Comparison of ENCODE assay signal across 8 mouse cellular contexts in the genomic region with DNA sequence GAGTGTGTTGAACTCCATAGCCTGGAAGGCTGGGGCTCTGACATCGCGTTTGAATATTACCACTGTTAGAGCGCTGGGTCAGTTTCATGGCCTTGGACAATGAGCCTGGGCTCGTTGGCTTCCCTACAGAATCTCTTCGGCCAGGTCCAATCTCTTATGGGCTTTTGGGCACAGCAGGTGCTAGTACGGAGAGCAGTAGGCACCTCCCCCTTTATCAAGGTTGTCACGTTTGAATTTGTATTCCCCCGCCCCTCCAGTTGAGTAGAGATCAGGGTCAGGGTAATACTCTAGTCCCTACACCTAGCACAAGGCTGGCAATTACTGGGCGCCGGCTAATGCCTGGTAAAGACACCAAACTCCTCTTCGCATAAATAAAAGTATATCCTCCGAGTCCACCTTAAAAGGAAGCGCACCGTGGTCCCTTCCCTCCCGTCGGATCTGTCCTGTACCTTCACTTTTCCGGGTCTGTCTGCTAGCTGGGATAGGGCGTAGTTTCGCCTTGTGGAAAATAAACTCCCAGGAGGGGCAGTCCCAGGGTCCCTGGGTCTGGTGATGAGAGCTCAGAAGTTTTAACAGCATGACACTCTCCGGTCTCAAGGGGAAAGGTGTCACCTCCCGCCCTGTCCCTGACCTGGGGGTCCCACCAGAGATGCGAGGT. TPM values are rescaled to one million over a fixed set of nuclear protein-coding genes. Genes with fewer than 3 reads are reported as not detected.
DNase-seq lines count a peak whose midpoint lies in the region; ATAC-seq and TF ChIP-seq lines count a peak whose summit lies in the region.

No protein-coding gene starts in this region.

- H3K27ac ChIP-seq in gastrocnemius, adult 2 months: peak overlapping the region; percentile 82
- no peak overlapping the region for H3K27ac ChIP-seq in forebrain, embryonic 11.5 days (ENCODE audit: low read depth, low read length)
- H3K27ac ChIP-seq in liver, embryonic 11.5 days (ENCODE audit: low read depth, low read length): peak overlapping the region; percentile 69; the same call in 1 of the 2 replicates
- H3K27ac ChIP-seq in stomach, embryonic 14.5 days (ENCODE audit: low read length): no peak overlapping the region

- peaks cover 42% of the 10 kb centered on the region for H3K27me3 ChIP-seq in E14TG2a.4 (ENCODE audit: insufficient read depth, low read length)
- peaks cover 30% of the 10 kb centered on the region for H3K27me3 ChIP-seq in forebrain, embryonic 11.5 days (ENCODE audit: control insufficient read depth, insufficient read depth, low read length)
- peaks cover 21% of the 10 kb centered on the region for H3K27me3 ChIP-seq in liver, embryonic 11.5 days (replicated peaks; ENCODE audit: control insufficient read depth, insufficient read depth, low read length)
- H3K27me3 ChIP-seq in stomach, embryonic 14.5 days (ENCODE audit: control insufficient read depth, insufficient read depth, low read length): peaks cover 11% of the 10 kb centered on the region

- DNase-seq in gastrocnemius, adult 2 months: no peak
- DNase-seq in gastrocnemius, postnatal 36 days: no peak
- DNase-seq in forebrain, embryonic 11.5 days (ENCODE audit: low spot score): no peak
- DNase-seq in liver, embryonic 11.5 days (ENCODE audit: low spot score): no peak
- DNase-seq in urinary bladder, postnatal 14 days (ENCODE audit: low spot score): no peak
- DNase-seq in gastrocnemius, adult 18-20 months (ENCODE audit: low spot score): no peak

- H3K4me3 ChIP-seq in gastrocnemius, adult 2 months: peak overlapping the region; percentile 90
- peak overlapping the region; percentile 99 for H3K4me3 ChIP-seq in E14TG2a.4 (replicated peaks; ENCODE audit: low read length)
- peak overlapping the region; percentile 54 for H3K4me3 ChIP-seq in forebrain, embryonic 11.5 days (ENCODE audit: low read depth, low read length)
- H3K4me3 ChIP-seq in liver, embryonic 11.5 days (ENCODE audit: low read depth, low read length): peak overlapping the region; percentile 84
- peak overlapping the region; percentile 60 for H3K4me3 ChIP-seq in stomach, embryonic 14.5 days (ENCODE audit: low read depth, low read length)

- H3K4me1 ChIP-seq in E14TG2a.4 (replicated peaks; ENCODE audit: low read depth, low read length): peaks cover 58% of the 10 kb centered on the region
- peaks cover 26% of the 10 kb centered on the region for H3K4me1 ChIP-seq in forebrain, embryonic 11.5 days (replicated peaks; ENCODE audit: control insufficient read depth, insufficient read depth, low read length)
- peaks cover 31% of the 10 kb centered on the region for H3K4me1 ChIP-seq in liver, embryonic 11.5 days (replicated peaks; ENCODE audit: control insufficient read depth, insufficient read depth, low read length)
- peaks cover 21% of the 10 kb centered on the region for H3K4me1 ChIP-seq in stomach, embryonic 14.5 days (ENCODE audit: control insufficient read depth, insufficient read depth, low read length)

- intact Hi-C loops in gastrocnemius, adult 2 months (cut with DNase I): no loop called here
- intact Hi-C loops in gastrocnemius, postnatal 36 days (cut with DNase I): no loop called here

- peak overlapping the region; percentile 39 for H3K9ac ChIP-seq in forebrain, embryonic 11.5 days (ENCODE audit: low read length)
- peak overlapping the region; percentile 82 for H3K9ac ChIP-seq in liver, embryonic 11.5 days (ENCODE audit: low read depth, low read length)
- H3K9ac ChIP-seq in stomach, embryonic 14.5 days (replicated peaks; ENCODE audit: low read depth, low read length): peak overlapping the region; percentile 36; the same call in 1 of the 2 replicates

- H3K36me3 ChIP-seq in E14TG2a.4 (ENCODE audit: insufficient read depth, low read length): peaks cover 14% of the 10 kb centered on the region
- H3K36me3 ChIP-seq in forebrain, embryonic 11.5 days (ENCODE audit: control insufficient read depth, insufficient read depth, low read length): no peaks in the 10 kb centered on the region
- H3K36me3 ChIP-seq in liver, embryonic 11.5 days (ENCODE audit: control insufficient read depth, insufficient read depth, low read length): no peaks in the 10 kb centered on the region
- H3K36me3 ChIP-seq in stomach, embryonic 14.5 days (ENCODE audit: control insufficient read depth, insufficient read depth, low read length): peaks cover 3% of the 10 kb centered on the region; the same call in 1 of the 2 replicates

- TF ChIP-seq CTCF in gastrocnemius, adult 2 months (IDR thresholded peaks at IDR 0.05): no peak
- TF ChIP-seq CTCF in E14TG2a.4 (conservative IDR thresholded peaks at IDR 0.05; ENCODE audit: low read length): no peak

- ATAC-seq in forebrain, embryonic 11.5 days (replicated peaks; ENCODE audit: low FRiP score): no peak; the same call in 1 of the 2 replicates
- peak; percentile 84 for ATAC-seq in liver, embryonic 11.5 days (replicated peaks; ENCODE audit: low FRiP score)
- ATAC-seq in stomach, embryonic 14.5 days (ENCODE audit: insufficient number of reproducible peaks, insufficient read depth, low FRiP score, low read depth): peak; percentile 7; the same call in 1 of the 2 replicates

- no peaks in the 10 kb centered on the region for H3K9me3 ChIP-seq in E14TG2a.4 (ENCODE audit: low read length)
- H3K9me3 ChIP-seq in forebrain, embryonic 11.5 days (ENCODE audit: control insufficient read depth, low read length): no peaks in the 10 kb centered on the region
- H3K9me3 ChIP-seq in liver, embryonic 11.5 days (ENCODE audit: control insufficient read depth, low read length): no peaks in the 10 kb centered on the region
- no peaks in the 10 kb centered on the region for H3K9me3 ChIP-seq in stomach, embryonic 14.5 days (ENCODE audit: control insufficient read depth, low read depth, low read length)

- under 1% methylated on average over 22 of the region's 22 CpGs for WGBS in forebrain, embryonic 11.5 days
- WGBS in liver, embryonic 11.5 days: 1% methylated on average over 22 of the region's 22 CpGs
- under 1% methylated on average over 22 of the region's 22 CpGs for WGBS in stomach, embryonic 14.5 days

- peak overlapping the region; percentile 75 for H3K4me2 ChIP-seq in forebrain, embryonic 11.5 days (ENCODE audit: low read depth, low read length, severe bottlenecking)
- H3K4me2 ChIP-seq in liver, embryonic 11.5 days: peak overlapping the region; percentile 89
- peak overlapping the region; percentile 76 for H3K4me2 ChIP-seq in stomach, embryonic 14.5 days (replicated peaks; ENCODE audit: low read depth, low read length)

RNA-seq across cellular contexts. Expression of a gene that starts 1.2 kb away (rescaled TPM):
- total RNA-seq in gastrocnemius, adult 2 months (2021): 1 to 10 TPM; 5.5 to 6.2 TPM
- total RNA-seq in gastrocnemius, postnatal 36 days (2021): 1 to 10 TPM; 4.9 to 5.2 TPM
- polyA plus RNA-seq in forebrain, embryonic 11.5 days (2014; fragmentation: Nextera tagmentation; extraction: Ambion mirVana): 21.8 and 24.0 TPM in 2 replicates
- 30.3 and 34.0 TPM in 2 replicates for polyA plus RNA-seq in liver, embryonic 11.5 days (2014; fragmentation: Nextera tagmentation; extraction: Ambion mirVana)
- polyA plus RNA-seq in stomach, embryonic 14.5 days (2014; fragmentation: Nextera tagmentation; extraction: Ambion mirVana): 20.1 and 20.5 TPM in 2 replicates
- 1 to 10 TPM; 4.6 to 5.6 TPM for total RNA-seq in gastrocnemius, adult 18-20 months (2021)

RNA-seq across cellular contexts. Expression of a gene that starts 3.7 kb away (rescaled TPM):
- 1 to 10 TPM in 1 of 2 experiments, under 1 TPM in 1; 0.54 to 1.1 TPM for total RNA-seq in gastrocnemius, adult 2 months (2021)
- 1 to 10 TPM; 1.0 TPM for total RNA-seq in gastrocnemius, postnatal 36 days (2021)
- 1.0 and 1.1 TPM in 2 replicates for polyA plus RNA-seq in forebrain, embryonic 11.5 days (2014; fragmentation: Nextera tagmentation; extraction: Ambion mirVana)
- polyA plus RNA-seq in liver, embryonic 11.5 days (2014; fragmentation: Nextera tagmentation; extraction: Ambion mirVana): 1.7 and 2.9 TPM in 2 replicates
- polyA plus RNA-seq in stomach, embryonic 14.5 days (2014; fragmentation: Nextera tagmentation; extraction: Ambion mirVana): 0.88 and 1.7 TPM in 2 replicates
- total RNA-seq in gastrocnemius, adult 18-20 months (2021): 1 to 10 TPM in 1 of 2 experiments, under 1 TPM in 1; 0.96 to 1.1 TPM

RNA-seq across cellular contexts. Expression of a gene that starts 11.2 kb away (rescaled TPM):
- 1 to 10 TPM; 2.5 to 3.6 TPM for total RNA-seq in gastrocnemius, adult 2 months (2021)
- 1 to 10 TPM; 2.4 to 3.0 TPM for total RNA-seq in gastrocnemius, postnatal 36 days (2021)
- polyA plus RNA-seq in forebrain, embryonic 11.5 days (2014; fragmentation: Nextera tagmentation; extraction: Ambion mirVana): 32.7 and 34.4 TPM in 2 replicates
- polyA plus RNA-seq in liver, embryonic 11.5 days (2014; fragmentation: Nextera tagmentation; extraction: Ambion mirVana): 24.9 and 32.1 TPM in 2 replicates
- polyA plus RNA-seq in stomach, embryonic 14.5 days (2014; fragmentation: Nextera tagmentation; extraction: Ambion mirVana): 26.7 and 29.1 TPM in 2 replicates
- 1 to 10 TPM; 2.5 to 2.8 TPM for total RNA-seq in gastrocnemius, adult 18-20 months (2021)

RNA-seq across cellular contexts. Expression of a gene that starts 20.5 kb away (rescaled TPM):
- total RNA-seq in gastrocnemius, adult 2 months (2021): 1 to 10 TPM; 4.6 to 6.6 TPM
- total RNA-seq in gastrocnemius, postnatal 36 days (2021): 1 to 10 TPM; 5.1 to 7.2 TPM
- polyA plus RNA-seq in forebrain, embryonic 11.5 days (2014; fragmentation: Nextera tagmentation; extraction: Ambion mirVana): 0.86 and 1.1 TPM in 2 replicates
- 2.7 and 3.2 TPM in 2 replicates for polyA plus RNA-seq in liver, embryonic 11.5 days (2014; fragmentation: Nextera tagmentation; extraction: Ambion mirVana)
- polyA plus RNA-seq in stomach, embryonic 14.5 days (2014; fragmentation: Nextera tagmentation; extraction: Ambion mirVana): 13.8 and 16.9 TPM in 2 replicates
- total RNA-seq in gastrocnemius, adult 18-20 months (2021): 1 to 10 TPM; 1.8 to 6.6 TPM

Comparison
In these comparisons a context has a peak if more than half of its experiments do, and no peak if none do; other contexts are left out.
1. H3K27ac ChIP-seq: peak in gastrocnemius, adult 2 months (single experiment) and liver, embryonic 11.5 days (single experiment); none in forebrain, embryonic 11.5 days (single experiment) and stomach, embryonic 14.5 days (single experiment).
2. Peak in every context shown above with its lines, with median percentiles within 50 percentile points of each other: H3K4me3 ChIP-seq, H3K4me2 ChIP-seq and H3K9ac ChIP-seq.